ENCODE assay signal across 7 mouse cellular contexts in genomic region chr1:55026444-55027252, GRCm38 (mm10). TPM values are rescaled to one million over a fixed set of nuclear protein-coding genes. Genes with fewer than 3 reads are reported as not detected.
DNase-seq lines count a peak whose midpoint lies in the region; ATAC-seq lines count a peak whose summit lies in the region.

No protein-coding gene starts in this region.

- H3K4me3 ChIP-seq in lung, embryonic 15.5 days, result peak overlapping the region; percentile 81
- peak overlapping the region; percentile 97 for H3K4me3 ChIP-seq in forebrain, embryonic 13.5 days
- H3K4me3 ChIP-seq in limb, embryonic 15.5 days, result peak overlapping the region; percentile 88
- H3K4me3 ChIP-seq in neural tube, embryonic 15.5 days (replicated peaks), result peak overlapping the region; percentile 96

- H3K4me1 ChIP-seq in lung, embryonic 15.5 days, result peaks cover 7% of the 10 kb centered on the region
- peaks cover 24% of the 10 kb centered on the region for H3K4me1 ChIP-seq in forebrain, embryonic 13.5 days
- peaks cover 5% of the 10 kb centered on the region; the same call in 1 of the 2 replicates for H3K4me1 ChIP-seq in limb, embryonic 15.5 days
- peaks cover 23% of the 10 kb centered on the region for H3K4me1 ChIP-seq in neural tube, embryonic 15.5 days

- ATAC-seq in lung, embryonic 15.5 days (ENCODE audit: borderline replicate concordance, extremely low read depth, low FRiP score, low TSS enrichment), result peak; percentile 65
- ATAC-seq in forebrain, embryonic 13.5 days, result peak; percentile 79
- peak; percentile 16; the same call in 1 of the 2 replicates for ATAC-seq in limb, embryonic 15.5 days (ENCODE audit: insufficient number of reproducible peaks, low FRiP score, low TSS enrichment, low read depth)
- peak; percentile 65 for ATAC-seq in neural tube, embryonic 15.5 days (ENCODE audit: low FRiP score)

- peak overlapping the region; percentile 90 for H3K27ac ChIP-seq in lung, embryonic 15.5 days
- peak overlapping the region; percentile 91 for H3K27ac ChIP-seq in forebrain, embryonic 13.5 days
- H3K27ac ChIP-seq in limb, embryonic 15.5 days, result peak overlapping the region; percentile 96
- peak overlapping the region; percentile 97 for H3K27ac ChIP-seq in neural tube, embryonic 15.5 days (replicated peaks)

- no peak for DNase-seq in lung, postnatal 10 days
- peak; percentile 57 for DNase-seq in c-Kit-negative CD71-positive TER-119-positive erythroid progenitor cells, embryonic 14.5 days (ENCODE audit: low read depth, low spot score)
- DNase-seq in Muller cell, postnatal 12 days (ENCODE audit: inconsistent ontology term), result no peak

- H3K27me3 ChIP-seq in lung, embryonic 15.5 days, result no peaks in the 10 kb centered on the region
- H3K27me3 ChIP-seq in forebrain, embryonic 13.5 days, result no peaks in the 10 kb centered on the region
- H3K27me3 ChIP-seq in limb, embryonic 15.5 days, result no peaks in the 10 kb centered on the region
- H3K27me3 ChIP-seq in neural tube, embryonic 15.5 days (replicated peaks), result no peaks in the 10 kb centered on the region

- under 1% methylated on average over 54 of the region's 55 CpGs for WGBS in lung, embryonic 15.5 days
- under 1% methylated on average over 55 of the region's 55 CpGs for WGBS in forebrain, embryonic 13.5 days
- WGBS in limb, embryonic 15.5 days, result under 1% methylated on average over 55 of the region's 55 CpGs
- under 1% methylated on average over 51 of the region's 55 CpGs for WGBS in neural tube, embryonic 15.5 days

- no peaks in the 10 kb centered on the region for H3K9me3 ChIP-seq in lung, embryonic 15.5 days
- H3K9me3 ChIP-seq in forebrain, embryonic 13.5 days (replicated peaks), result no peaks in the 10 kb centered on the region
- no peaks in the 10 kb centered on the region for H3K9me3 ChIP-seq in limb, embryonic 15.5 days
- H3K9me3 ChIP-seq in neural tube, embryonic 15.5 days (replicated peaks), result no peaks in the 10 kb centered on the region

- no peaks in the 10 kb centered on the region for H3K36me3 ChIP-seq in lung, embryonic 15.5 days
- H3K36me3 ChIP-seq in forebrain, embryonic 13.5 days (ENCODE audit: poor library complexity, severe bottlenecking), result no peaks in the 10 kb centered on the region
- no peaks in the 10 kb centered on the region for H3K36me3 ChIP-seq in limb, embryonic 15.5 days
- H3K36me3 ChIP-seq in neural tube, embryonic 15.5 days, result no peaks in the 10 kb centered on the region

- H3K9ac ChIP-seq in lung, embryonic 15.5 days, result peak overlapping the region; percentile 97
- peak overlapping the region; percentile 96 for H3K9ac ChIP-seq in forebrain, embryonic 13.5 days
- peak overlapping the region; percentile 96 for H3K9ac ChIP-seq in limb, embryonic 15.5 days
- peak overlapping the region; percentile 94 for H3K9ac ChIP-seq in neural tube, embryonic 15.5 days (replicated peaks)

- H3K4me2 ChIP-seq in lung, embryonic 15.5 days, result peak overlapping the region; percentile 71
- H3K4me2 ChIP-seq in forebrain, embryonic 13.5 days, result peak overlapping the region; percentile 89
- H3K4me2 ChIP-seq in limb, embryonic 15.5 days, result peak overlapping the region; percentile 51
- peak overlapping the region; percentile 74 for H3K4me2 ChIP-seq in neural tube, embryonic 15.5 days

RNA-seq across cellular contexts. Expression of gene Sf3b1, which starts 0.6 kb away (rescaled TPM):
- 305 and 316 TPM in 2 replicates for polyA plus RNA-seq in lung, embryonic 15.5 days (2015; fragmentation: Nextera tagmentation; extraction: Ambion mirVana)
- 407 and 413 TPM in 2 replicates for polyA plus RNA-seq in forebrain, embryonic 13.5 days (2015; fragmentation: Nextera tagmentation; extraction: Ambion mirVana)
- 297 and 300 TPM in 2 replicates for polyA plus RNA-seq in limb, embryonic 15.5 days (2015; fragmentation: Nextera tagmentation; extraction: Ambion mirVana)
- polyA plus RNA-seq in neural tube, embryonic 15.5 days (2015; fragmentation: Nextera tagmentation; extraction: Ambion mirVana), result 258 and 272 TPM in 2 replicates

RNA-seq across cellular contexts. Expression of gene Coq10b, which starts 25.9 kb away (rescaled TPM):
- 17.0 and 19.1 TPM in 2 replicates for polyA plus RNA-seq in lung, embryonic 15.5 days (2015; fragmentation: Nextera tagmentation; extraction: Ambion mirVana)
- 35.0 and 36.6 TPM in 2 replicates for polyA plus RNA-seq in forebrain, embryonic 13.5 days (2015; fragmentation: Nextera tagmentation; extraction: Ambion mirVana)
- polyA plus RNA-seq in limb, embryonic 15.5 days (2015; fragmentation: Nextera tagmentation; extraction: Ambion mirVana), result 19.9 and 22.2 TPM in 2 replicates
- polyA plus RNA-seq in neural tube, embryonic 15.5 days (2015; fragmentation: Nextera tagmentation; extraction: Ambion mirVana), result 24.4 and 28.4 TPM in 2 replicates

Comparison
In these comparisons a context has a peak if more than half of its experiments do, and no peak if none do; other contexts are left out.
1. ATAC-seq: peak in every context shown above with its lines; median percentile 79 in forebrain, embryonic 13.5 days; 65 in lung, embryonic 15.5 days; 65 in neural tube, embryonic 15.5 days; 16 in limb, embryonic 15.5 days.